Mouse (Mus musculus): ENCODE results near the gene Tas2r143.
A peak's percentile ranks its signal among the peaks of the same experiment; 100 is the strongest.

The Tas2r143 gene

DNA sequence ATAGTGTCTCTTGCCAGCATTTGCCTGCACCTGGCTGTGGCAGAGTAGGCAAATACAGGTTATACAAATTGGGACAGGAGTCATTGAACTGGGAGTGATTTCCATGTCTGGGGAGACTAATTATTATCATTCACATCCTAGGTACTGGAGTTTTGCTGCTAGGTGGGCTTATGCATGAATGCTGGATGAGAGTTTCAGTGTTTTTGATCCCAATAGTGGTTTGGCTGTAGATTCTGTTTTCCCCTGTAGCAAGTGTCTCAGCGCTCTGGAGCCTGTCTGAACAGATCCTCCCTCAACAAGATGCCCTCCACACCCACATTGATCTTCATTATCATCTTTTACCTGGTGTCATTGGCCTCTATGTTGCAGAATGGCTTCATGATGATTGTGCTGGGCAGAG, at the start of gene Tas2r143:
Gene Tas2r143, plus strand, starts transcription at position 301 of the 400 bp plus-strand sequence.
- DNase-seq (ENCODE audit: low spot score in 2 of 2), result no peak

DNA sequence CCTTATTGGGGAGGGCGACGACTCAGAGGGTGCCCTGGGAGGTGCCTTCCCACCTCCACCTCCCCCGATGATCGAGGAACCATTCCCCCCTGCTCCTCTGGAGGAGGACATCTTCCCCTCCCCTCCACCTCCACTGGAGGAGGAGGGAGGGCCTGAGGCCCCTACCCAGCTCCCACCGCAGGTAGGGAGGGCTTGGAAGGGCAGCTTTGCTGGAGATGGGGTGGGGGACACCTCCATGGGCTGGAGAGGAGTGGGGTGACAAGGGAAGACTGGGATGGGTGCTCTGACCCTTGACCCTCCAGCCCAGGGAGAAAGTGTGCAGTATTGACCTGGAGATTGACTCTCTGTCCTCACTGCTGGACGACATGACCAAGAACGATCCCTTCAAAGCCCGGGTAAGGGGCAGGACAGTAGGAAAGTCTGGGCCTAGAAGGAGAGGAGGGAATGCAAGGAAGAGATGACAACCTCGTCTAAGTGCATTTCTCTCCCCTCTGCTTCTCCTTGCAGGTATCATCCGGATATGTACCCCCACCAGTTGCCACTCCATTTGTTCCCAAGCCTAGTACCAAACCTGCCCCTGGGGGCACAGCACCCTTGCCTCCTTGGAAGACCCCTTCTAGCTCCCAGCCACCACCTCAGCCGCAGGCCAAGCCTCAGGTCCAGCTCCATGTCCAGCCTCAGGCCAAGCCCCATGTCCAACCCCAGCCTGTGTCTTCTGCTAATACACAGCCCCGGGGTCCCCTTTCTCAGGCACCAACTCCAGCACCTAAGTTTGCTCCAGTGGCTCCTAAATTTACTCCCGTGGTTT, 48.9 kb upstream of the Tas2r143 start:
- DNase-seq (ENCODE audit: low spot score in 2 of 2), result peak in 1 of 2 experiments; percentile 7

DNA sequence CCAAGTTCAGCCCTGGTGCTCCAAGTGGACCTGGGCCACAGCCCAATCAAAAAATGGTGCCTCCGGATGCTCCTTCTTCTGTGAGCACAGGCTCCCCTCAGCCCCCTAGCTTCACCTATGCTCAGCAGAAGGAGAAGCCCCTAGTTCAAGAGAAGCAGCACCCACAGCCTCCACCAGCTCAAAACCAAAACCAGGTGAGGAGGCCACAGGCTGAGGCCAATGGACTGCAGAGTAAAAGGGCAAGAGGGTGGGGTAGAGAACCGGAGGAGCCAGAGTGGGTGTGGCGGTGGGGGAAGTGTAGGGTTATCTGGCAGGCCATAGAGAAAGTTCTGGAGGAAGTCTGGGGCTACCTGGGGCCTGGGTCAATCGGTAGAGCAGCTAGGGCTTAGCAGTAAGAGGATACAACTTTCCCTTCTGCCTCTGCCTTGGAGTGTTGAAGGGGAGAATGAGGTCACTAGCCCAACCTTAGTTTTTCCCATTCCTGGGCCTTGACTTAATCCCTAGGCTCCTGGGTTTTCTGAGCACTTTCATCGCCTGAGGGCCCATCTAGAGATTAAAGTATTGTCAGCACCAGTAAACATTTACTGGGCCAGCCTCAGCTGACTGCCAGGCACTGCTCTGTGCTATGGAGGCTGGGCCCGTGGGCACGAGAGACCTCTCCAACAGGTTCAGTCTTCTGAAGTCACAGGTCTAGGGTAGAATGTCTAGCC, 48.1 kb upstream of the Tas2r143 start:
- peak in 1 of 2 experiments; percentile 34 for DNase-seq (ENCODE audit: low spot score in 2 of 2)

DNA sequence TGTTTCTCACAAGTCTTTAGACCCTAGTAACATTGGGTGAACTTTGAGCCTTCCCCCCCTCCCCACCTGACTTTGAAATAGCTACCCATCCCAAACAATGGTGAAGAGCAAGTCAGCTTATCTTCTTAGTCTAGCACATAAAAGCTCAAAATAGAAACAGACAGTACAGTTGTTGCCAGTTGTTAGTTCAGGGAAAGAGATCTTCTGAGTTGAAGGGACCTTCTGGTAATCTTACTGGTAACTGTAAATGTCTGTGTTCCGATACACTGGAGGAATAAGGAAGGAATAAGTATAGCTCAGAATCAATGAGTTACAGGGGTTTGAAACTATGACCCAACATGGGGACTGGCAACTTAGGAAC, 47.6 kb upstream of the Tas2r143 start:
- no peak for DNase-seq (ENCODE audit: low spot score in 2 of 2)

DNA sequence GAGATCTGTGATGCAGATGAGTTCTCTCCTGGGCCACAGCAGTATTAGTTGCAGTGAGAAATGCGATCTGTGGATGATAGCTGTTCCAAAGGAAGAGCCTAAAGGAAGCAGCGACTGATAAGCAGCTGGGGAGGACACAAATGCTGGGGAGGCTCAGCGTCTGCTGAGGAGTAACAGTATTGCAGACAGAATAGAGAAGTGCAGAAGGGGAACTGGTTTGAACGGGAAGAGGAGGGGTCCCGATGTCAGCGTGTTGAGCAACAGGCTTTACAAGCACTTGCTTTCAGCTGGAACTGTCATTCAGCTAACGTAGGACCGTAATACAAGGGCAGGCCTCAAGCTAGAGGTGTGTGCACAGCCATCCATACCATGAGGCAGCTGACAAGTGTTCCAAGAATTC, 46.9 kb upstream of the Tas2r143 start:
- DNase-seq (ENCODE audit: low spot score in 2 of 2), result peak in 1 of 2 experiments; percentile 46

DNA sequence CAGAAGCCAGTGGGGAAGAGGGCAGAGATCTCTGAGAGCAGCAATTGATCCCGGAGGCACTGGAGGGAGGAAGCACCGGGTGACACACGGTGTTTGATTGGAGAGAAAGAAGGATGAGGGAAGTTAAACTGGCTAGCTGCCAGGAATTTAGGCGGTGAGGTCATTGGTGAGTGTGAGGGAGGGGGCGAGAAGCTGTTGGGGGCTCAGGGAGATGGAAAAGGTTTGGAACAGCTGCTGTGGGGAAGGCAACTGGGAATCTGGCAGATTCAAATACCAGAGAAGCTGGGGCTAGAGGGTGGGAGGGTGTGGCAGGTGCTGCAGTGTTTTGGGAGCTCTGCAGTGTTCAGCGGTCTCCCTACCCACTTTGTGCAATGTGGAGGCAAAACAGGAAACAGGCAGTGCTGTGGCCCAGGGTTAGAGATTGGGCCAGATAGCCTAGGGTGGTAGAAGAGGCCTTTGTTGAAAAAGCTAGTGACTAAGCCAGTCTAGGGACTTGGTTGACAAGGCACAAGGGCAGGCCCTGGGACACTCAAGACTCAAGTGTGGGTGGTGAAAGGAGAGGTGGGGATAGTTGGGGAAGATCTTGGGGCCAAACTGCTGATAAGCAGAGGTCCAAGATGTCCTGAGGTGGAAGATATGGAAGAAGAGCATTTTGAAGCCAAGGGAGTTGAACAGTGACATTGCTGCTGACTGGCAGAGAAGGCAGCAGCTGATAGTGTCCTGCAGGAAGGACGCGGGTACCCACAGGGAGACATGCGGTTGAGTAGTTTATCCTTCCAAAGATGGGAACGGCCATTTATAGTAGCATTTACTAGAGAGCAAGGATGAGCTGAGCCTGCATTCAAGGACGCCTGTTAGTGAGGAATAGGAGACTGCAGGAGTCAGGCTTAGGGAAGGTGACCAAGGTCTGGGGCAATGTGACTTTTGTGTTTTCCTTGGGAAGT, 45.7 kb upstream of the Tas2r143 start:
- peak in 1 of 2 experiments; percentile 58 for DNase-seq (ENCODE audit: low spot score in 2 of 2)

DNA sequence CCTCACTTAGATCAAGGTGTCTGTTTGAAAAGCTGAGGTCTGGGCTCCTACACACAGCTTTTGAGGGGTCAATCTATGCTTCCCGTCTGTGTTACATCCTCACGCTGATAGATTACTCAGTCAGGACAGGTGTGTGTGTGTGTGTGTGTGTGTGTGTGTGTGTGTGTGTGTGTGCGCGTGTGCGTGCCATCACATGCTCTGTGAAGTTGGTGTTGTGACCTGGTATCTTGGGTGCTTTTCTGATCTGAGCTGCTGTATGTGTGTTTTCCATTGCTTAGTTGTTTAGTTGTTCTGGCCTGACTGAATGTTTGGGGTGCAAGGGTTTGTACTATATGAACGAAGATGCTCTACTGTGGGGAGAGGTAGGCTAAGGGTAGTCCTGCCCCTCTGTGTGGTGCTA, 44.7 kb upstream of the Tas2r143 start:
- no peak for DNase-seq (ENCODE audit: low spot score in 2 of 2)

DNA sequence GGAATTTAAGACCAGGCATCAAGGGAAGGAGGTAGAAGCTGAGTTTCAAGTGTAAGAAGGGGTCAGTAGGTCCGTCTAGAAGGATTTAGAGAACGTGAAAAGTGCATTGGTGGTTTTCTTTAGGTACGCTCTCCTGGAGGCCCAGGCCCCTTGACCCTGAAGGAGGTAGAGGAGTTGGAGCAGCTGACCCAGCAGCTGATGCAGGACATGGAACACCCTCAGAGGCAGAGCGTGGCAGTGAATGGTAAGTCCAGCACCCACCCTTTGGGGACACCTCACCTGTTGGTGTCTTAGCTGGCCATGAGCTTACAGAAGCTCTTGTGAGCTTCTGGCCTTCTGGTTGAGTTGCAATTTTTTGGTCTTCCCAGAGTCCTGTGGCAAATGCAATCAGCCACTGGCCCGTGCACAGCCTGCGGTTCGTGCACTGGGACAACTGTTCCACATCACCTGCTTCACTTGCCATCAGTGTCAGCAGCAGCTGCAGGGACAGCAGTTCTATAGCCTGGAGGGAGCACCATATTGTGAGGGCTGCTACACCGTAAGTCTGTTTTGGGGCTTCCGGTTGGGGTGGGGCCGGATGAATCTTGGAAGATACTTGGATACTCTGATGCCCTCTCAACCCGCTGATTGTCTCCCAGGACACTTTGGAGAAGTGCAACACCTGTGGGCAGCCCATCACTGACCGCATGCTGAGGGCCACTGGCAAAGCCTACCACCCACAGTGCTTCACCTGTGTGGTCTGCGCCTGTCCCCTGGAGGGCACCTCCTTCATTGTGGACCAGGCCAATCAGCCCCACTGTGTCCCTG, 44.0 kb upstream of the Tas2r143 start:
- no peak for DNase-seq (ENCODE audit: low spot score in 2 of 2)

DNA sequence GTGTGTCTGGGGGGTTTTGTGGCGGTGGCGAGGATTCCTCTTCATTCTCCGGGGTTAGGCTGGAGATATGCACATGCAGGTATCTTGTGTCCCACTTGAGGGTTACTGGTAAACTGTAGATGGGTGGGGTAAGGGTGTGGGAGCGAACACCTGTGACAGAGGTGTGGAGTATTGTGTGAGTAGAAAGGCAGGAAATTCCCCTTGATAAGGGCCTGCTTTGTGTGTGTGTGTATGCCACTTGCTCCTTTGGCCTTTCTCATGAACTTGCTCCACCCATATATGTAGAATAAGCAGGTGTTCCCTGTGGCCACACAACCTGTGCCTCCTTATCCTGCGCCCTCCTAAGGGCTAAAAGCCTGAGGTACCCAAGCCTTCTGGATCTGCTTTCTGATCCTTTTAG, 43.1 kb upstream of the Tas2r143 start:
- DNase-seq (ENCODE audit: low spot score in 2 of 2), result no peak

DNA sequence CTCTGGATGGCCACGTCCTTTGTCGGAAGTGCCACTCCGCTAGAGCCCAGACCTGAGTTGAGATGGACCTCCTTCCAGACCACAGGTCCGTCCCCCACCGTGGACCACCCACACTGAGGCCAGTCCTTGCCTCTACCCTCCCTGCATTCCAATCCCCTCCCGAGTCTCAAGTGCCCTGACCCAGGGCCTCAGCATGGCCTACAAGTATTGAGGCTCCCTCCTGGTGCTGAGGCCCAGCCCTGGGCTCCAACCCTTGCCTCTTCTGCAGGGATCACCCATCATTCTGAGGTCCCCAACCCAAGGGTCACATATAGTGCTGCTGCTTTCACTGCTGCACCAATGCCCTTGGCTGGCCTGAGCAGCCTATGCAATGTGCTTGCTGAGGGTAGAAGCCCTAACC, 42.1 kb upstream of the Tas2r143 start:
- DNase-seq (ENCODE audit: low spot score in 2 of 2), result no peak

DNA sequence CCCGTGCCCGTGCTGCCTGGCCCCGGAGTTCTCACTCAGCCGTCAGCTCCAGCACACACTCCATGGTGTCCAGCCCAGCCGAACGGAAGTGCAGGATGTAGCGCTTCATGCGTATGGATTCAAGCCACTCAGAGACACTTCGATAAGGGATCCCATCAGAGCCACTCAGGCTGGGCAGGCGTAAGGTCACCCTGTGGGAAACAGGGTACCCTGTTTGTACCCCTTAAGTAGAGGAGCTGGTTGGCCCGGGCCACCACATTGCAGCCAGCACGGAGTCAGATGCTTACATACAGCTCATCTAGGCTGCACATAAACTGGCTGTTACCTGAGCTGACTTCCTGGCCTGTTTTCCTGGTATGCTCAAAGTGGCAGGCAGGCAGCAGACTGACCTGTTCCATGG, 41.1 kb upstream of the Tas2r143 start:
- no peak for DNase-seq (ENCODE audit: low spot score in 2 of 2)

DNA sequence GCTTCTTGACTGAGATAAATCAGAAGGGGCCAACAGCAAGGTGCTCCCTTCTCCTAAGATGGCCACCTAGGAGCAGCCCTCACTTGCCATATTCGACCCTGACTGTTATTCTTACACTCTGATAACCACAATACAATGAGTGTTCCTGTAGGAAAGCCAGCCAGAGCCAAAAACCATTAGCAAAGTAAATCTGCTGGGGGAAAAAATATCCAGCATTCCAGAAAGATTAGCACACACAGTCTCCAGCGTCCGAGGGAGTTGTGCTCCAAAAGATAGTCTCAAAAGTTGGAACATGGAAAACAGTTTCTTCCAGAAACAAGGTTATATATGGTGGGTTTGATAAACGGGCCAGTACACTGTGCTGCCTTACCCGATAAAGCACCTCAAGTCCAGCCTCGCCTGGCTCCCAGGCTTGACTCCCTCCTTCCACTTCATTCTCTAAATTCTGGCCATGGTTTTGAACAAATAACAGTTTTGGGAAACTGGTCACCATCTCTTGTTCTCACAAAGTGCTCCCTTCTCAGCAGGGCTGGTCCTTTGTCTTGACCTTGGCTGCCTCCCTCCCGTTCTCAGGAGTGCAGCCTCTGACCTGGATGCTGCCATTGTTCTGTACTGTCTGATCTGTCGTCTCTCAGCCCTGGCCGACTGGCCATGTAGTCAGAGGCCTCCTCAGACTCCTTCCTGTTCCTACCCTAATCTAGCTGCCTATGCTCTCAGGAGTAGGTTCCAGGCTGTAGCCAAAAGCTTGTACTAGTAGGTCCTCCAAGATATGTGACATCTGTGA, 40.5 kb upstream of the Tas2r143 start:
- DNase-seq (ENCODE audit: low spot score in 2 of 2), result peak; percentile 73 to 74

DNA sequence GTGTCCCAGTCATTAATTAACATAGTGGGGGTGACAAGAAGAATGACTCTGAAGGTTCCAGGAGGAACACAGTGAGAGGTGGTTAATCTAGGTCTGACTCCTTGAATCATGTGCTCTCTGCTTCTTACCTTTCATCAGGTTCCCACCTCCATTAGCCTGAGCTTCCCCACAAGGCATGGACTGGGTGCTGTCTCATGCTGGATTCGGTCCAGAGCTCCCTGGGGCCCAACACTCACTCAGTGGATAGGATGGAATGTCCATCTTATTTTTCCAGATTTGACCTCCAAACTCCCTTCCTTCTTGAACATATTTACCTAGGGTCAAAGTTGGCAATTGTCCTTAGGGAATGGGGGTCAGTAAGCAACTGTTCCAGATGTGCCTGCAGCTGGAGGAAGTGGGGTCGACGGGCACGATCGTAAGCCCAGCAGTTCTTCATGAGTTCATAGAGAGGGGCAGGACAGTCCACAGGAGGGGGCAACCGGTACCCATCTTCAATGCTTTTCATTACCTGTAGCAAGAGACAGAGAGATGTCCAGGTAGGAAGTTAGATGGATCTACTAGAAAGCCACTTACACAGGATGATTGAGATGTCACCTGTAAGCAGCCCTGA, 39.7 kb upstream of the Tas2r143 start:
- no peak for DNase-seq (ENCODE audit: low spot score in 2 of 2)

DNA sequence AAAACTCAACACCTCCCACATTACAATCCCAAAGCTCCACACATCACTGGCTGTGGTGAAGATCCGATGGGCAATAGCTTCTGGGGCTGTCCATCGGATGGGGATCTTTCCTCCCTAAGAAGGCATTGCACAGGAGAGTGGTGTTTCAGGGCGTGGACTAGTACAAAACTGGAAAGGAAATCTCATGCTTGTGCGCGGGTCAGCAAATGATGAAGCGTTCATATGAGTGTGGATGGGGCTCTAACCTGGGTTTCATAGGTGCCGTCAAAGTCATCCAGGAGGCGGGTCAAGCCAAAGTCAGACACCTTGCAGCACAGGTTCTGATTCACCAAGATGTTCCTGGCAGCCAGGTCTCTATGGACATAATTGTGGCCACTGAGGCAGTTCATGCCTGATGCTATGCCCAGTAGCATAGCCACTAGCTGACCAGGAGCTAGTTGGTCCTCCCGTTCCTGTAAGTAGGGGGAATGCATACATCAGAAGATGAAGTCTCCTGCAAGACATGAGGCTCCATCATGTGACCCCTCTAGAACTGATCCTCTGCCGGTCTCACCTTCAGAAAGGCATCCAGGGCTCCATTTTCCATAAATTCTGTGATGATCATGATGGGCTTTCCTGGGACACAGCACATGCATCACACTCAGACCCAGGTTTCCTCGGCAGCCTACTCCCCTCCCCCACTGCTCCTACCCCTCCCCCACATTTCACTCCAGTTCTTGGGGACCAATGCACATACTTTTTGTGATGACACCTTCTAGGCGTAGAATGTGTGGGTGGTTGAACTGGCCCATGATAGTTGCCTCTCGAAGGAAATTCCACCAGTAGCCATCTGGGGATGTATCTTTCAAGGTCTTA, 38.8 kb upstream of the Tas2r143 start:
- DNase-seq (ENCODE audit: low spot score in 2 of 2), result no peak

DNA sequence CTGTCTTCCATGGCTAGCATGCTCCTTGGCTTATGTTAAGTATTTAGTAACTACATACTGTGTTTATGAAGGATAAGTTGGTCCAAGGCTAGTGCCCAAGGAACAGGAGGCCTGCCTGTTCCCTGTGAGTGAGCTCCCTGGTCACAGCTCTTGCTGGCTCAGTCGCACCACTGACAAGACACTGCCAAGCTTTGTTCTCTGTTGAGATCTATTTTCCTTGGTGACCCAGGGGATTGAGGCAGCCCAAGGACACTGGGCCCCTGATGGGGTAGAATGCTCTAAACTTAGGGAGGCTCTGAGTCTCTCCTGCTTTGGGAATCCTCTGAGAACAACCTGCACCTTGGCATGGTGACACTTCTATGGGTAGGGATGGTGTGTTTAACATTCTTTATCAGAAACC, 38.0 kb upstream of the Tas2r143 start:
- DNase-seq (ENCODE audit: low spot score in 2 of 2), result no peak

DNA sequence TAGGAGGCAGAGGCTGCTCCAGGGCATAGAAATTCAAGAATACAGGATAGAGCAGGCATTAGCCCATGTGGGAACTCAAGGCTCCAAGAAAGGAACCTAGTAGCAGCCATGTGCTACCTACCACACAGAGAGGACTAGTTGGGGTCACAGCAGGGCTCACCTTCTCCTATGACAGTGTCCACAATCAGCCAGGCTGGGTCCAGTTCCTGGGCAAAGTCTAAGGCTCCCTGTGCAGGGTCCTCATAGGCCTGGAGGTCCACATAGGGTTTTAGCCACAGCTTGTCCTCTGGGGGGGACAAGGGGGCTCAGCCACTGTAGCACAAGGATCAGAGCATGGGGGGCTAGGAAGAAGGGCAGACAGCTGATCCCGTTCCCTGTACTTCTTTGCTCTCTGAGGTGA, 37.5 kb upstream of the Tas2r143 start:
- DNase-seq (ENCODE audit: low spot score in 2 of 2), result no peak

DNA sequence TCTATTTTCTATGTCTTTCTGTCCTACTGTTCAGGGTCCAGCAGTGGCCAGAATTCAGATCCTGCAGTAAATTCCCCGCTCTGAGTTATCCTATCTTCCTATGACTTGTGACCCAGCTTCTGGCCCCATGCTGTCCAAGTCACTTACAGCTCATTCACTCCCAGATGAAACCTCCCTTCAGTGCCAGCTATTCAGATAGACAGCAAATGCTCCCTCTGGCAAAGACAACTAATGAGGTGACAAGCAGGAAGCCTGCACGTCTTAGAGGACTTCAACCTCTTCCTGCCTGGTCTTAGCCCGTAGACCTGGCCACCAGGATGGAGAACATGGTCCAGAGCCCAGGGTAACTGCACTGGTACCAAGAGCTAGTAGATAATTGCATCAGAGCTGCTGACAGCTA, 37.1 kb upstream of the Tas2r143 start:
- no peak for DNase-seq (ENCODE audit: low spot score in 2 of 2)

DNA sequence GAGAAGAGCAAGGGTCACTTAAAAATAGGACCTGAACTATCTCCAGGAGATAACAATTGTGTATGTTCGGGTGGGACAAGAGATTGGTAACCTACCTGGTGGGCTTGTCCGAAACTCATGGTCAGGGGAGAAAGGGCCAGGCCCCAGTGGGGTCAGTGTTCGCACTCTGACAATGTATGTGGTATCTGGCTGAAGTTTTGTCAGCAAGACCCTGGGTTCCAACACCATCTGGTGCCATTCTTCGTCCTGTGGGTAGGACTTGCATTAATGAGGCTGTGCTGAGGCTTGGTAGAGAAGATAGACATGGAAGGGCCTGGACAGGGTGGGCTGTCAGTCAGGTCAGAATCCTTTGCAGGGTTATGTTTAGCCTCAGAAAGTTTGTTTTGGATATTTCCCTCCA, 36.0 kb upstream of the Tas2r143 start:
- no peak for DNase-seq (ENCODE audit: low spot score in 2 of 2)

DNA sequence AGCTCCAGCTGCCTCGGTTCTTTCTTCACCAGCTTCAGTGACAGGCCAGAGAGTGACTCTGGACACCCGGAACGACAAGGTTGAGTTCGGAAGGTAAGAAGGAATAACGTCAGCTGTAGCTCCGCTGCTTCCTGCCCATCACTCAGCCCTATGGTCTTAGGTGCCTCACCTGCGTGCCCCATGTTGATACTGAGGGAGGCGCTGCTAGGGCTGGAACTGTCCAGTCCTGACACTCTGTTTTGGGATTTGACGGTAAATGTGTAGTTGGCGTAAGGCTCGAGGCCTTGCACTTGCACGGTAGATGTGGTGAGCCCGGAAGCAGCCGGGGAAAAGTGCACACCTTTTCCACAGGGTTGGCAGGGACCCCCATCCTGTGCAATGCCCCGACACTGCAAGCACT, 35.4 kb upstream of the Tas2r143 start:
- DNase-seq (ENCODE audit: low spot score in 2 of 2), result no peak

Measured in heart, adult 9 months (tissue).